Mouse (Mus musculus) heart, adult 18-20 months (tissue): Measurements from ENCODE around the gene Hpse2. TPM values are rescaled to one million over a fixed set of nuclear protein-coding genes. Genes with fewer than 3 reads are reported as not detected.

Source experiments
- DNase-seq, 2 experiments: peaks; one replicate each; pipeline ENCODE4 v3.0.0; 2021 to 2022; ENCODE audit warnings: mixed read lengths in 1 of 2
- total RNA-seq, 2 experiments: library from RNA; stranded (reverse); gene quantifications; 2 replicates each; pipeline ENCODE4 v1.2.3; 2021

The Hpse2 gene
- total RNA-seq, 2 experiments from 2014 or later = 0.31 TPM; not detected in 1

DNA sequence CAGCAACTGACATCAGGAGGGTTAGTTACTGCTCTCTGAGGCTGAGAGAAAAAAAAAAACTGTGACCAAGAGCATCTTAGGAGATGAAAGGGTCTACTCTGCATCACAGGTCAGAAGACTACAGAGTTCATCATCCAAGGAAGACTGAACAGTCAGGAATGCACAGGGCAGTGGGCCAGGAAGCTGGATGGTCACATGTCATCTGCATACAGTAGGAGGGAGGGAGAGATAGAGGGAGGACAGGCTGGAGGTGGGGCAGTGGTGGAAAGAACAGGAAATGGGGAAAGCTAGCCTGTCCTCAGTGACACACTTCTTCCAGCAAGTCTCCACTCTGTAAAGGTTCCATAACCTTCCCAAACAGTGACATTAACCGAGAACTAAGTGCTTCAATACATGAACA is 423.0 kb downstream of the Hpse2 start:
- DNase-seq = no peak

DNA sequence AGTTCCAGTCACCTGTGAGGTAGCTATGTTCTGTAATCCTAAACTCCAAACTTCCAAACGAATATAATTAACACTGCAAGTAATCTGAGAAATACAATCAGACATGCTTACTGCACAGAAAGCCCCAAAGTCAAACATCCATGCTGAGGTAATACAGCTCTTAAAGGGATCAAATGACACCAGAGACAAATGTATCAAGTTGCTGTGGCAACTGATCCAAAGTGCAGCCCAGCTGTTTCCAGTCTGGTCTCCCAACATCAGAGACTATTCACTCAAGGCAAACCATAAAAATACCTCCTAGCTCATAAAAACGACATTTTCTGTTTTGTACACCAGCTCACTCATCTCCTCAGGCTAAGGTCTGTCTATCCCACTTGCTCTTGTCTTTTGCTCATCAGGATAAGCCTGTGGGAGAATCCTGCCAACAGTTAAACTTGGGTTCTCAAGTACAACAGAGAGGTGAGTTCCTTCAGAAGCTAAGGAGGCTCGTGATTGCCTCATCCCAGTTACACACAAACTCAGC is 440.0 kb downstream of the Hpse2 start:
- no peak for DNase-seq

DNA sequence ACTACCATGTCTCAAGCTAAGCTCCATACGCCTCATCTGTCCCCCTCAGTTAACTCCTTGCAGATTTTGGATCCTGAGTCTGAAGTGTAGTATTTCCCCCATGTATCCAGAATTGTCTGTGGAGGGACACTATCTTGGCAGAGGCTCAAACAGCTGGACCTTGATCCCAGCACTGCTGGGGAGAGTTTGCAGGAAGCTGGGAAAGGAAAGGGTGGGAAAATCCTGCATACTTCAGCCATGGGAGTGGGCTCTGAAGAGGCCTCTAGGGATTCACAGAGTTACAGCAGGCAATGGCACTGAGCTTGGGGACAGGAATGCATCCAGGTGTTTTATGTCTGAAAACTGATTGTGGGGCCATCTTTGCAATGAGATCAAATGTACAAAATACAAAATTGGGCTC is 450.6 kb downstream of the Hpse2 start:
- no peak for DNase-seq

GRCm38 (mm10) chr19:42936661-42937193 is 451.4 kb downstream of the Hpse2 start:
- DNase-seq = no peak

DNA sequence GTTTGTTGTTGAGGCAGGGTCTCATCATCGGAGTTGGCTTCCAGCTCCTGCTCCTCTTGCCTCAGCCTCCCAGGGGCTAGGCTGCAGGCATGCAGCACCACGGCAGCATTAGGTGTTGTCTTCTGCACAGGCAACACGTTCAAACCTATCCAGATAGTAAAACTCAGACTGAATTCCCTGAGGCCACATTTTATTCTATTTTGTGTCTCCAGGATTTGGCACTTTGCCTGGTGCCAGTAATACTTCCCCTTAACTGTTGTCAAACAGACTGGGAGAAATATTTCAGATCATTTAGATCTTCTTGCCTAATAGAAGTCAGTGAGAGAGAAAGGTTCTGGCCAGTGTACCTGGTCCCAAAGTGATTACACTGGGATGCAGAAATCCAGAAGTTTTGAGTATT is 458.5 kb downstream of the Hpse2 start:
- no peak for DNase-seq

DNA sequence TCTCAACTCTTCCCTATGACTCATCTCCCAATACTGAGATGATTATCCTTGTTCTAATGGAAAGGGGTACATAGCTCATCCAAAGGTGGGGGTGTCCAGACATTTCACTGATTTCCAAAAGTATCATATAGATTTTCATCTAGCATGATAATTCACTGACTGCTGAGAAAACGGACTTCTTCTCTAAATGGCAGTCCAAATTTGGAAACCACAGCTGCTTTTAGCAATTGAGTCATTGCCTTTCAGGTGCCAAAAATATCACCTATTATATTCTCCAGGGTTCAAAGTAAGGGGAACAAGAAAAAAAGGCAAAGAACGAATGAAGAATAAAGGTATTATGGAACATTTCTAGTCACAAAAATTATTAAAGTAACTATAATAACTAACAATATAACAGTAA is 459.9 kb downstream of the Hpse2 start:
- no peak for DNase-seq

DNA sequence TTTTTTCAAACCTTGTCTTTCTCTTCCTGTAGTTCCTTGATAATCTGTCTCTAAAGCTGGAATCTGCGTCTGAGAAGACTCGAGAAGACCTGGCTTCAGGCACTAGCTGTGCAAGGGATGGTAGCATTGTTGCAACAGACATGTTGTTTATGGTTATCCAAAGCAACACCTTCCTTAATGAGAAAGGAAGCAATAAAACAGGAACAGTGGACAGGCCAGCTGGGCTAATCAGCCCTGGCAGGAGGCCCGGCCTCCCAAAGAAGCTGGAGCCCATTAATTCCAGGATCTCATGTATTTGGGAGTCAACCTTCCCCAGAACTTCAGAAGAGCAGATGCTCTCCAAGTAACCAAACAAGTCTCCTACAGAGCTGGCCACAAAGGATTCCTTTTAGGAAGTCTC is 465.5 kb downstream of the Hpse2 start:
- peak; percentile 12 to 13 for DNase-seq

- no peak for DNase-seq
Observed at GRCm38 (mm10) chr19:42913703-42914102, 474.5 kb downstream of the Hpse2 start.

DNA sequence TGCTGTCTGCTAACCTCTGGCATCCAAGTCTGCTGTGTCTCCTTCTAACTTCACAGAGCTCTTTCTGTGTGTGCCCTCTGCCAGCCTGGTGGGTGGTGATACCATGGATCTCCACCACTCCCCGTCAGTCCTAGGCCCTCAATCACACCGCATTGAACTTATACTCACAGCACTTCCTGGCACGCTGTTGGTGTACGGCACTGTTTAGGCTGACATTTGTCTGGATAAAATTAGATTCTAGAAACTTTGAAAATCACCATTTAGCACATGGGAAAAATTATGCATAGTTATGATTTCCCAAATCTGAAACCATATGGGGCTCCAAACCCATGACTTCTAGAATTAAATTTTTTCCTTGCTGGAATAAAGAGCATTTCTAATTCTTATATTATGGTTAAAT is 478.4 kb downstream of the Hpse2 start:
- DNase-seq = no peak

DNA sequence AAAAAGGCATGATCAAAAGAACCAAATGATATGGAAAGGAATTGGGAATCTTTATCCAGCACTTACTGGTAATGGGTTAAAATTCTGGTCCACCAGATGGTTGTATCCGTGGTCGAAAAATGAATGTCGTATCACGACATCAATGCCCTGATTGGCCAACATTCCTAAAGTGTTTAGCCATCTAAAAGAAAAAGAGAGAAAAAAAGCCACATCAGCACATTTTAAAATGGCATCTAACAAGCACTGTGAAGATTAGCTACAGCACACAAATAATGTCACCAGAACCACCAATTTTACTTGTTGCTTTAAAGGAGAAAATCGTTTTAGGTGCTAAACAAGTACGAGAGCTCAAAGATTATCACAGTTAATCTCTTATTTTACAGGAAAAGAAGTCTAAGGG is 479.6 kb downstream of the Hpse2 start:
- DNase-seq = no peak

DNA sequence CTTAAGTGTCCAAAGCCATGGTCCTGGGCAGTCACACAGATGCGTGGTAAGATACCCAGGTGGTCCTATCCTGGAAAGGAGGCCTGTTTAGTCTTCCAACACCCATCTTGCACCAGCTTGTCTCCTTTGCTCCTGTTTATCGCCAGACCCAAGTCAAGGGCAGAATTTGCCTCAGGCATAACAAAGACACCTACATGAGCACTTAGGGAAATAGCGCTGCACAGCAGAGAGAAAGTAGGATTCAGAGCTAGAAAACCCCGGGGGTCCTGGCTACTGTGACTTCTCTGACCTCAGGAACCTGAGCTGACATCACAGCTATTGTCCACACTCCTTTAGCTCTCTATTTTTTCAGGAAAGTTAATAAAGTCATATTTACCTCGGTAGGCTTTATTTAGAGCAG is 481.8 kb downstream of the Hpse2 start:
- no peak for DNase-seq

GRCm38 (mm10) chr19:42904726-42905125 is 483.4 kb downstream of the Hpse2 start:
- no peak for DNase-seq

- no peak for DNase-seq
Observed at GRCm38 (mm10) chr19:42904240-42904639, 483.9 kb downstream of the Hpse2 start.

DNA sequence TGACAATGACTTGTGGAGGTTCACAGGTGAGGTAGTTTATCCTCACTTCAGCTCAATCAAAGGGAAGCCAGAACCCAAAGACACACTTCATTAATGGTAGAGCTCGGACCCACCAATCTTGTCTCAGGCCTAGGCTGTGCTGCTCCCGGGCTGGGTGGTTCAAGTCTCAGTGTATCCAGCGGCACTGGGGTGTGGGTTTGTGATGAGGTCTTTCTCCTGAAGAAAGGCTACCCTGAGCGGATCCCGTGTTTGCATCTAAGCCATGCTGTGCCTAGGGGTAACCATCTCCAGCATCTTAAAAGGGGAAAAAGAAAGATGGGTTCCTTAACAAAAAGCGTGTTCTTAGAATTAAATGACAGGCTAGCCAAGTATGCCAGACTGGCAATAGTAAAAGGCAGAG is 484.3 kb downstream of the Hpse2 start:
- DNase-seq = no peak

DNA sequence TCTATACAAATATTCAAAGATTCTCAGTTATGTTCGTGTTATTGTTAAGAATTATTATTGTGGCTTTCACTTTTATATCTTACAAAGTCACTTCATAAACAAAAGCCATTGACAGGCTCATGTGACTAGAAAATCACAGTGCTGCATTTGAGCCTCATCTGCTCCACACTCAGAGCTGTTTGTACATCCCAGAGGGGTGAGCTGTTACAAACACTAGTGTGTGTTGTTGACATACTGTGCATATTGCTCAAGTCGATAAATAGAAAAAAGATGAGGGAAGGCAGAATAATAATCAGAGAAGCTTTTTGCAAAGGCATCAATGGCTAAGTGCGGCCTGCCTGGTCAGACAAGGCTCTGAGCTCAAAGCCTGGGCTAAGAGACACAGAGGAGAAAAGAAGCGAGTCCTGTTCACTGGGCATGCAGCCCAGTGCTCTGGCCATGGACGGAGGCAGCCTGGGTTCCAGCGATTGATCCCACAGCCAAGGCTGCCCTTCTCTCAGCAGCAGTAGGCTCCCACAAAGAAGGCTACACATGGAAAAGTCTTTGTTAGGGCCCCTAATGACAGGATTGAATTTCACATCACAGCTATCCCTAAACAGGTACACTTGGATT is 485.6 kb downstream of the Hpse2 start:
- DNase-seq = no peak

- DNase-seq = no peak
Observed at GRCm38 (mm10) chr19:42891599-42891998, 496.6 kb downstream of the Hpse2 start.

DNA sequence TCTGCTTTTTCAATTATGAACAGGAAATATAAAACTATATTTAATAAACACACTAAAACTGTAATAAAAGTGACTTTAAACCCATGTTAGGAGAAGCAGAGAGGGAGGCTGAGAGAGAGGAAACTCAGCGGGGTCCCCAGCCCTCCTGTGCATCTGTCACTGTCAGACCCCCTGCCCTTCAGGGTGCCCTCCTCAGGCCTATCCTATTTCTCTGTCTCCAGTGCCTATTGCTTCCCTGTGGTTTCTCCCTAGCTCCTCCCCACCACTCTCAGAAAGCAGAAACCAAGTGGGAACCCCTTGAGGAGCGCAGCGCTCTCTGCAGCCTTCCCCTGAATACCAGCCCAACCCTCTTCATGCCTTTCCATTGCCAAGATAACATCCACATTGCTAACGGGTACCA is 510.5 kb downstream of the Hpse2 start:
- no peak for DNase-seq

GRCm38 (mm10) chr19:42876563-42876962 is 511.6 kb downstream of the Hpse2 start:
- DNase-seq = no peak

DNA sequence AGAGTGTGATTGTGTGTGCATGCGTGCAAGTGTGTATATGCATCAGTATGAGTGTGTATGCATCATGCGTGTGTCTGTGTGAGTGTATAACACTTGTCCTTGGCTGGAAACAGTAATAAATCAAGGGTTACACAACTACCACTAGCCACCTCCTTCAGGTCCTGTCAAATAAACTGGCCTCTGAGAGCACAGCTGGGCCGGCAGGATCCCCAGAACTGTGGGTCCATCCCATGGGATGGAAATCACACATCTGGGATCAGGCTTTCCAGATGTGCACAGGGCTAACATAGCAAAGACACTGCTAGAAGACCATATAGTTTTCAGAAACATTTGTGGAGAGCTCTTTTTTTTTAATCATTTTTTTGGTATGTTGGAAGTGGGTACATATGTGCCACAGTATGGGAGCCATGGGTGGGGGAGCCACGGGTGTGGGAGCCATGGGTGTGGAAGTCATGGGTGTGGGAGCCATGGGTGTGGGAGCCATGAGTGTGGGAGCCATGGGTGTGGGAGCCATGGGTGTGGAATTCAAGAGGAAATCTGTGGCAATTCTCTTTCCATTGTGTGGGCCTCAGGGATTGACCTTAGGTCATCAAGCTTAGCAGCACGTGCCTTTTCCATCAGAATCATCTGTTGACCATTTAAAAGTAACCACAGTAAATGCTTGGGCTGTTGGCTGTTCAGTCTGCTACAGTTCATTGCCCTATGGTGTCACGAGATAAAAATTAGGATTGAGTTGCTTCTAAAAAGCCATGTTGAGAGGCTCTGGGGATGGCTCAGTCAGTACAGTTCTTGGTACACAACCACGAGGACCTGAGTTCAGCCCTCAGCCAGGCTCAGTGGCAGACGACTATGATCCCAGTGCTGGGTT is 518.3 kb downstream of the Hpse2 start:
- peak; percentile 20 to 29 for DNase-seq

- DNase-seq = peak; percentile 42 to 53
Observed at GRCm38 (mm10) chr19:42868958-42869662, 519.0 kb downstream of the Hpse2 start.

GRCm38 (mm10) chr19:42863013-42863412 is 525.1 kb downstream of the Hpse2 start:
- no peak for DNase-seq

GRCm38 (mm10) chr19:42857096-42857495 is 531.1 kb downstream of the Hpse2 start:
- no peak for DNase-seq

GRCm38 (mm10) chr19:42855649-42856048 is 532.5 kb downstream of the Hpse2 start:
- DNase-seq = no peak
